Mouse (Mus musculus) liver, embryonic 14.5 days (tissue): Measurements from ENCODE around the gene Gm10447. TPM values are rescaled to one million over a fixed set of nuclear protein-coding genes. Genes with fewer than 3 reads are reported as not detected.

Experiments
- ATAC-seq: fragments of 200-750 bp; cut with Nextera tagmentation; 2 replicates; pipeline ENCODE4 v1.8.0; 2017; ENCODE audit warnings: moderate number of reproducible peaks, mild to moderate bottlenecking, moderate library complexity; ENCODE audit not compliant: insufficient read depth
- DNase-seq, 3 experiments: peaks; one replicate each; pipeline ENCODE4 v3.0.0-alpha.2; 2012 to 2013; ENCODE audit warnings: low read depth in 3 of 3, low spot score in 3 of 3
- H3K27ac ChIP-seq: fragments of 300-500 bp; sonication (generic); 2 replicates; pipeline ENCODE4 v1.5.1; 2014; ENCODE audit warnings: moderate library complexity, mild to moderate bottlenecking, control low read depth, inconsistent platforms
- H3K27me3 ChIP-seq: fragments of 300-500 bp; sonication (generic); 2 replicates; pipeline ENCODE4 v1.6.1; 2014; ENCODE audit warnings: mild to moderate bottlenecking, low read length, moderate library complexity; ENCODE audit not compliant: control insufficient read depth, insufficient read depth
- H3K36me3 ChIP-seq: fragments of 300-500 bp; sonication (generic); replicated peaks from 2 replicates; pipeline ENCODE4 v1.6.1; 2014; ENCODE audit warnings: low read depth; ENCODE audit not compliant: control insufficient read depth, insufficient read depth
- H3K4me1 ChIP-seq, 2 experiments: fragments of 200-500 bp in 1 of 2; fragments of 300-500 bp in 1 of 2; sonication (generic) in 1 of 2; replicated peaks; 2 replicates each; pipeline ENCODE4 v1.6.1; 2012 to 2014; ENCODE audit warnings: antibody characterized with exemption in 1 of 2, inconsistent platforms in 1 of 2, low read length in 1 of 2; ENCODE audit not compliant: control insufficient read depth in 2 of 2, insufficient read depth in 2 of 2
- H3K4me2 ChIP-seq: fragments of 300-500 bp; sonication (generic); 2 replicates; pipeline ENCODE4 v1.6.1; 2014; ENCODE audit warnings: low read depth, mild to moderate bottlenecking, control low read depth, moderate library complexity
- H3K4me3 ChIP-seq, 2 experiments: fragments of 200-500 bp in 1 of 2; fragments of 300-500 bp in 1 of 2; sonication (generic) in 1 of 2; 2 replicates each; pipeline ENCODE4 v1.5.1; 2012 to 2014; ENCODE audit warnings: low read depth in 2 of 2, low read length in 2 of 2, mild to moderate bottlenecking in 2 of 2, control low read depth in 1 of 2, inconsistent platforms in 1 of 2, moderate library complexity in 1 of 2; ENCODE audit not compliant: insufficient read depth in 1 of 2
- H3K9ac ChIP-seq: fragments of 300-500 bp; sonication (generic); replicated peaks from 2 replicates; pipeline ENCODE4 v1.6.1; 2014; ENCODE audit warnings: mild to moderate bottlenecking, control low read depth, moderate library complexity
- H3K9me3 ChIP-seq: fragments of 300-500 bp; sonication (generic); 2 replicates; pipeline ENCODE4 v1.6.1; 2016; ENCODE audit warnings: low read length, mixed read lengths; ENCODE audit not compliant: control insufficient read depth
- CTCF ChIP-seq: IDR thresholded peaks from 2 replicates; pipeline ENCODE4 v1.5.1; 2016; ENCODE audit warnings: antibody characterized with exemption, low read depth, control low read depth
- EP300 ChIP-seq: IDR thresholded peaks from 2 replicates; pipeline ENCODE4 v1.6.1; 2016; ENCODE audit warnings: antibody characterized with exemption, low read depth
- WGBS: fragments of 180-500 bp; shearing (Covaris S2); extraction: QIAGEN DNeasy Blood & Tissue Kit; methylation state at CpG from one replicate; pipeline ENCODE4 v1.1.7; 2014; ENCODE audit not compliant: insufficient replicate concordance; 5-methylcytosine and 5-hydroxymethylcytosine counted together
- polyA plus RNA-seq, 2 experiments: library from polyadenylated mRNA; depleted of rRNA in 1 of 2; stranded (reverse) in 1 of 2; unstranded in 1 of 2; fragments of >200 nt; fragmentation: Nextera tagmentation in 1 of 2; extraction: Ambion mirVana in 1 of 2; gene quantifications; 2 replicates each; pipeline versions ENCODE4 v1.2.1 to v1.2.3; 2012 to 2014

Gm10447 gene
- polyA plus RNA-seq, 2 experiments, result 0.19 TPM; not detected in 1

DNA sequence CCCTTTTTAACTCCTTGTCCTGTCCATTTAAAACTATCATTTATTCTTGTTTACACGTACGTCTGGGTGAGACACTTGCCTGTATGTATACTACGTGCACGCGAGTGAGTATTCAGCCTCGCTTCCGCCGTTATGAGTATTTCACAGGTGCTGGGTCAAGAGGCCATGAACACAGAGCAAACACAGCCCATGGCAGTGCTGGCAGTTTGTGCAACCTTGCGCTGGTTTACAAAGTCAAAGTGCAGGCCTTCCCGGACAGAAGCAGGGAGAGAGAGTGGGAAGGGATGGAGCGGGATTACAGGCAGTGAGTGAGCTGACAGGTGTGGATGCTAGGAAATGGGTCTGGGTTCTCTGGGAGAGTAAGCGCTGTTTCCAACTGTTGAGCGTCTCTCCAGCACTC lies 10.7 kb downstream of the Gm10447 start:
- DNase-seq (peak in 1 of 3 experiments; percentile 28), ATAC-seq (0 out of 2 replicates have a peak, but pooled peaks have one; percentile 36)
- no peak overlapping the region for H3K9ac ChIP-seq
- H3K27me3 ChIP-seq, result peaks cover under 1% of the 10 kb centered on the region; the same call in 1 of the 2 replicates
- H3K9me3 ChIP-seq, result no peaks in the 10 kb centered on the region
- H3K27ac ChIP-seq, result no peak overlapping the region
- WGBS, result 81% methylated on average over 13 of the region's 13 CpGs
- H3K36me3 ChIP-seq, result no peaks in the 10 kb centered on the region
- no peak overlapping the region for H3K4me3 ChIP-seq
- TF ChIP-seq CTCF (no peak), EP300 (no peak)
- H3K4me1 ChIP-seq, result peaks cover 0 to 19% of the 10 kb centered on the region in 2 experiments; a peak in 3 of 4 replicates
- no peak overlapping the region for H3K4me2 ChIP-seq

DNA sequence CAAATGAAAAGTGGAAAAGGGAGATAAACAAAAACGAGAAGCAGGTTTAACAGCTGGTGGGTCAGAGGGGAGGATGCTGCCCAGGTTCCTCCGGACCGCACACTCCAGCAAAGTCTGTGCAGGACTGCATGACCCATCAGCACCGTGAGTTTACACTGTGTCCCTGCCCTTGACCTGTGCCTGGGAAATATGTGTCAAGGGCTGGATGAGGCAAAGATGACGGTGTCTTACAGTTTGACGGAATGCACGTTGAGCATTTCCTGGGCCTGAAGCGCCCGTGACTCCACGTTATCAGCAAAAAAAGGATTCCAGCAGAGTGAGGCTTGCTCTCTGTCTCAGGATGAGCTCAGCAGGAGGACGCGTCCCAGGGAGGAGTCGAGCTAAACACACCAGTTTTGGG lies 11.3 kb downstream of the Gm10447 start:
- Histone ChIP-seq H3K4me3 (no peak overlapping the region), H3K9ac (no peak overlapping the region), H3K9me3 (no peaks in the 10 kb centered on the region), H3K36me3 (no peaks in the 10 kb centered on the region), H3K4me2 (no peak overlapping the region), H3K4me1 (peaks cover 0 to 19% of the 10 kb centered on the region in 2 experiments; a peak in 3 of 4 replicates), H3K27ac (no peak overlapping the region), H3K27me3 (no peaks in the 10 kb centered on the region; the same call in 1 of the 2 replicates)
- 58% methylated on average over 13 of the region's 13 CpGs for WGBS
- no peak for DNase-seq
- no peak for TF ChIP-seq EP300
- ATAC-seq, result no peak

DNA sequence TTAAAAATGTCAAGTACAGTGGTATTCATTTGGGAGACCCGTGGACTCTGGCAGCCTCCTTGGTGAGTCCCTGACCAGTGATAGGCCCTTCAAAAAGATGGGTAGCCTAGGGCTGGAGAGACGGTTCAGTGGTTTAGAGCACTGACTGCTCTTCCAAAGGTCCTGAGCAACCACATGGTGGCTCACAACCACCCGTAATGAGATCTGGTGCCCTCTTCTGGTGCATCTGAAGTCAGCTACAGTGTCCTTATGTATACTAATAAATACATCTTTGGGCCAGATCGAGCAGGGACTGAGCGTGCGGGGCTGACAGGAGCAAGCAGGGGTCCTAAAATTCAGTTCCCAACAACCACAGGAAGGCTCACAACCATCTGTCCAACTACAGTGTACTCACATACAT lies 13.0 kb downstream of the Gm10447 start:
- H3K4me2 ChIP-seq, result no peak overlapping the region
- H3K9me3 ChIP-seq, result no peaks in the 10 kb centered on the region
- 14% methylated on average over 6 of the region's 6 CpGs for WGBS
- no peak overlapping the region for H3K4me3 ChIP-seq
- H3K27ac ChIP-seq, result no peak overlapping the region
- no peaks in the 10 kb centered on the region for H3K36me3 ChIP-seq
- H3K9ac ChIP-seq, result no peak overlapping the region
- no peak for TF ChIP-seq EP300
- peak; percentile 85 for TF ChIP-seq CTCF
- DNase-seq (no peak), ATAC-seq (peak; percentile 57; the same call in 1 of the 2 replicates)
- no peaks in the 10 kb centered on the region for H3K27me3 ChIP-seq
- peaks cover 0 to 17% of the 10 kb centered on the region in 2 experiments; a peak in 2 of 4 replicates for H3K4me1 ChIP-seq

DNA sequence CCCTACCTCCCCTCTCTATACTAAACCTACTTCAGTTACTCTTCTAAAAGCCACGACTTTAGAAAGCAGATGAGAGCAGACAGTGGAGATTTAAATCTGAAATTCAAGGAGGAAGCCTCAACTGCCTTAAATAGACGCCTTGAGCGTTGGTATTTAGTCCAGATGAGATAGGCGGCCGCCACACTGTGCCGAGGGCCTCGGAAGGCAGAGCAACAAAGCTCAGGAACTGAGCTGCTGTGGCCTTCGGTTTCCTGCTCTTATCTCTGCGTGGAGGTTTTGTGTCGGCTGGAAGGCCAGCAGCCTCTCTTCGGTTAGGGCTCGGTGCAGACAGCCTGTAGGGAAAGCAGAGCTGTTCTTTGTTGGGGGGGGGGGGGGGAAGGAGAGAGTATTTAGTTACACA lies 15.0 kb downstream of the Gm10447 start:
- DNase-seq, result no peak
- no peak overlapping the region for H3K27ac ChIP-seq
- WGBS, result 1% methylated on average over 12 of the region's 12 CpGs

DNA sequence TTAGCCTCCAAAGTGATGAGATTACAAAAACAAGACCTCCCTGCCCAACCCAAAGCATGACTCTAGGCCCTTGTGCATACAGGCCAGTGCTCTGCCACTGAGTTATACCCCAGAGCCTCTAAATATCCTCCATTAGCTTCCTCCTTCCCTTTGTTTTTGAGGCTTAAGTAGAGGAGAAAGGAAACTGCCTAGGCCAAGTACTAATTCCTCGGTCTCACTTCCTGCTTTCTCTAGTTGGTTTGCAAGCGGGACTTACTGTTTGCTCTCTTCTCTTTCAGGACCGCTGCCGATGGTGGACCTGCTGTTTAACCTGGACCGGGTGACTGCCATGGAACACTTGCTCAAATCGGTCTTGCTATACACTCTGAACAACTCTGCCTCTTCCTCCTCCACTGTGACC lies 20.6 kb downstream of the Gm10447 start:
- no peak overlapping the region for H3K9ac ChIP-seq
- no peaks in the 10 kb centered on the region for H3K9me3 ChIP-seq
- ATAC-seq (no peak), DNase-seq (no peak)
- no peaks in the 10 kb centered on the region for H3K27me3 ChIP-seq
- no peaks in the 10 kb centered on the region for H3K36me3 ChIP-seq
- H3K27ac ChIP-seq, result no peak overlapping the region
- TF ChIP-seq CTCF (no peak), EP300 (no peak)
- peaks cover 20 to 28% of the 10 kb centered on the region in 2 experiments for H3K4me1 ChIP-seq
- 73% methylated on average over 6 of the region's 6 CpGs for WGBS
- H3K4me3 ChIP-seq, result no peak overlapping the region
- H3K4me2 ChIP-seq, result no peak overlapping the region

More for the DNA sequence above, 15.0 kb downstream of the Gm10447 start:
- ATAC-seq, result no peak
- peaks cover 0 to 17% of the 10 kb centered on the region in 2 experiments; a peak in 2 of 4 replicates for H3K4me1 ChIP-seq
- peak overlapping the region; percentile 13; the same call in 1 of the 2 replicates for H3K4me2 ChIP-seq
- H3K9ac ChIP-seq, result no peak overlapping the region
- TF ChIP-seq CTCF (no peak), EP300 (no peak)
- no peaks in the 10 kb centered on the region for H3K27me3 ChIP-seq
- no peaks in the 10 kb centered on the region for H3K9me3 ChIP-seq
- no peak overlapping the region for H3K4me3 ChIP-seq
- H3K36me3 ChIP-seq, result no peaks in the 10 kb centered on the region
